Mouse (Mus musculus) left cerebral cortex, postnatal 10 days (tissue): Measurements from ENCODE around the gene Slc22a23. TPM values are rescaled to one million over a fixed set of nuclear protein-coding genes. Genes with fewer than 3 reads are reported as not detected.

Experiments used
- DNase-seq, 2 experiments: peaks; one replicate each; pipeline ENCODE4 v3.0.0; 2021 to 2022; ENCODE audit warnings: low spot score in 2 of 2, mixed read lengths in 1 of 2; ENCODE audit errors: extremely low spot score in 1 of 2
- intact Hi-C: fragments of 180-260 bp; cut with DNase I; formaldehyde crosslinking; loops from one replicate; pipeline ENCODE4 v1.15.1; 2025
- total RNA-seq, 2 experiments: library from RNA; stranded (reverse); gene quantifications; 2 replicates each; pipeline ENCODE4 v1.2.3; 2021

The Slc22a23 gene
- total RNA-seq, 2 experiments from 2014 or later = 70.3 to 73.6 TPM

GRCm38 (mm10) chr13:34346238-34346637 is 1.3 kb upstream of the Slc22a23 start:
- DNase-seq = no peak
- intact Hi-C loops = loop anchor here (10.0 kb wide), 1 partner anchor 529 kb away; the partner anchor contains the start of gene Prpf4b

- DNase-seq = peak in 1 of 2 experiments; percentile 65
- intact Hi-C loops = loop anchor here (2.0 to 10.0 kb wide), 3 partner anchors 158 to 530 kb away; partner anchors contain the start of gene Prpf4b
These were observed 430 bp downstream of the Slc22a23 start for GRCm38 (mm10) chr13:34344376-34345127.

DNA sequence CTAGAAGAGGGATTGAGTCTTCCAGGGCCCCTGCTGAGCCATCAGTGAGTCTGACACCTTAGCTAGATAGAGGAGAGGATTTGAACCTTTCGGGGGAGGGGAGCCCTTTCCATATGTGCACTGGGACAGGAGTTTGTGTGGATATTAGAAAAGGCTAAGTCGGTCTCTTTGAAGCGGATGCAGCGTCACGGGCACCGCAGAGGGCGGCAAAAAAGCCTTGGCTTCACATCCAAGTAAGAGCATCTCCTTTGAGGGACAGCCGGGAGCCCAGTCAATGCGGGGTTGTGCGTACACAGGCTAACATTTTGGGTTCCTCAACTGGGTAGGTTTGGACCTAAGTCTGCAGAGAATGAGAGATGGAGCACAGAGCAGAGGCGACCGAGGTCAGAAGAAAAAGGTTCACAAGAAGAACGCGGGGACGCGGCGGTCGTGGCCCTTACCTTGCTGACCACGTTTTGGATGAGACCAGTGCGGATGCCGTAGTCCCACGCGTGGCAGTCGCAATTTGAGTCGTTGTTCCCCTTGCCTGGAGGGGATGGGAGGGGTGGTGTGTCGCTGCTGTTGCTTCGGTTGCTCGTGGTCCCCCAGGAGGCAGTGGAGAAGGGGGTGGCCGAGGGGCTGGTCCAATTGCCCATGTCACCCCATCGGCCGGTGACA is 1.1 kb downstream of the Slc22a23 start:
- intact Hi-C loops = loop anchor here (2.0 to 10.0 kb wide), 3 partner anchors 157 to 531 kb away; partner anchors contain the start of gene Prpf4b
- DNase-seq = peak in 1 of 2 experiments; percentile 64

- intact Hi-C loops = loop anchor here (5.0 to 10.0 kb wide), 2 partner anchors 295 to 532 kb away; partner anchors contain the start of gene Prpf4b
- no peak for DNase-seq
These were observed 2.6 kb downstream of the Slc22a23 start for GRCm38 (mm10) chr13:34342286-34342890.

GRCm38 (mm10) chr13:34336895-34337294 is 8.1 kb downstream of the Slc22a23 start:
- DNase-seq = no peak
- intact Hi-C loops = no loop called here

DNA sequence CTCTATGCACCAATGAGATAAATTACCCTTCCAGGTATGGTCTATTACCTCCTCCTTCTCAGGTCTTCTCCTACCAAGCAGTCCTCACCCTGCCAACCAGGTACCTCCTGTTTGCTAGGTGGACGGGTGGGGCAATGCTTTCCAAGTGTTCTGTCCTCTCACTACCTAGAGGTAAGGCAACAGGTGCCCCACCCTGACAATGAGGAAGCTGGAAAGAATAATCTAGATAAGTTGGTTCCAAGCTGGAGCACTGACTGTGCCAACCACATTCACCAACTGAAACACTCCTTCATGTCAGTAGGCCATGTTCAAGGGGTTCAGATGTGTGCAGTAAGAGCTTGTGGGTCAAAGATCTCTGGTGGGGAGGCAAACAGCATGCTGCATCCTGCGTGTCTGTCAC is 10.1 kb downstream of the Slc22a23 start:
- intact Hi-C loops = no loop called here
- no peak for DNase-seq

DNA sequence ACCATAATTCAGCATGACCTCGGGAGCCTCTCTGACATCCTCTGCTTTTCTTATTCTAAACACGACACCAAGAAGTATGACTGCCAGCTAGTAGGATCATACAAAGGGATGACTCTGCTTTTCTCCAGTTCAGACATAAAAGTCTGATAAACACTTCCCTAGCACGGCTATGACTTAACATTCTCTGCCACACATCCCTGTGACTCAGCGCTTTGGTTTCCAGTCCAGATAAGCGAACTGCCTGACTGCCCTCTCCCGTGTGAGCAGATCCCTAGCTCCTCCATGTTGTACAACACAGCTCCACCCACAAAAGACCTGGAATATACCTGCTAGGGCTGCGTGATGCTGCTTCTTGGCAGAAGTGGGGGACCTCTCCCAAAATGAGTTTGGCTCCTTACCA is 12.2 kb downstream of the Slc22a23 start:
- no peak for DNase-seq
- intact Hi-C loops = no loop called here

DNA sequence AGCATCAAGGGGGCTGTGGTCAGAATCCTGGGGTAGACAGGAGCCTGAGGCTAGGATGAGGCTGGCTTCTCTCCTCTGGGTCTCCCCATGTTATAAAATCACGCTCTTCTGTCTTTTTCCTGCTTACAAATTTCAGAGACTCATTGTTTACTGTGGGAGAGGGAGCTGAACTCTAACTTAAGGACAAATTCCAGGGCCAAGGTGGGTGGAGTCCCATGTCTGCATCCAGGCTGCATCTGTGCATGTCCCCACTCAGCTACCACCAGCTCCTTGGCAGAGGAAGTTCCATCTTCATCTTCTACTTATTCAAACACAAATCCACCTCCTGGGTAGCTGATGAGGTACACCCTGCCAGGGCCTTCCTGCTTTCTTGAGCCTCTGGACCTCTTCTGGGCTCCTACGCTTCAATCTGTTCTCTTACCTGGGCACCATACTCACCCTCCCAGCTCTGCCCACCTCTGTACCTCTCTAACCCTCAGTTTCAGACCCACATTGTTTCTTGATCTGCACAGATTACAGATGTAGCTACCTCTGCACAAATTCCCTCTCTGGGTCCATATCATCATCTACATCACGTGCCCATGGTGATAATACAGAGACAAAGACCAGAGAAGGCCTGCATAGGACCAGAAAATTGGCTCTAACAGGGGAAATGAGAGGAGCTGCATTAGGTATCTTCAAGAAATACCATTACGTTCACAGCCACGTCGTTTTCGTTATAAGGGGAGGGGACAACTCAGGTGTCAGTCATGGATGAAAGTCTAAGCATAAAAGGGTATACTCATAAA is 13.4 kb downstream of the Slc22a23 start:
- intact Hi-C loops = no loop called here
- no peak for DNase-seq

DNA sequence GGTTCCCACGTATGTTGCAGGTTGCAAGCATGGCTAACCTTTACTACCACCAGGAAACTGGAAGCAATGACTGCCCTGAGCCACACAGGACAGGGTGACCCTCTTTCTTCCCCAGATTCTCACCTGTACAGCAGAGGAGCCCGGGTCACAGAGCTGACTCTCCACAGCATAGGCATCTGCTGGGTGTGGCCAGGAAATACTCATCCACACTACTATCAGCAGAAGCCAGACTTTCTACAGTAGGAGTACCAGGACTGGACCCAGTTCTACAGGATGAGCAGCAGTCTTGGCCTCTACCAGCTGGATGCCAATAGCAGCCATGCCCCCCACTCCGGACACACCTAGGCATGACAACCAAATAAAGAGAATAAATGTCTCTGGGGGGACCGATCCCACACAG is 15.4 kb downstream of the Slc22a23 start:
- intact Hi-C loops = no loop called here
- no peak for DNase-seq

- no peak for DNase-seq
- intact Hi-C loops = no loop called here
These were observed 18.0 kb downstream of the Slc22a23 start for GRCm38 (mm10) chr13:34326992-34327391.

GRCm38 (mm10) chr13:34323361-34323760 is 21.6 kb downstream of the Slc22a23 start:
- intact Hi-C loops = no loop called here

GRCm38 (mm10) chr13:34320482-34320881 is 24.5 kb downstream of the Slc22a23 start:
- intact Hi-C loops = no loop called here
- no peak for DNase-seq

More at GRCm38 (mm10) chr13:34323361-34323760, 21.6 kb downstream of the Slc22a23 start:
- no peak for DNase-seq

DNA sequence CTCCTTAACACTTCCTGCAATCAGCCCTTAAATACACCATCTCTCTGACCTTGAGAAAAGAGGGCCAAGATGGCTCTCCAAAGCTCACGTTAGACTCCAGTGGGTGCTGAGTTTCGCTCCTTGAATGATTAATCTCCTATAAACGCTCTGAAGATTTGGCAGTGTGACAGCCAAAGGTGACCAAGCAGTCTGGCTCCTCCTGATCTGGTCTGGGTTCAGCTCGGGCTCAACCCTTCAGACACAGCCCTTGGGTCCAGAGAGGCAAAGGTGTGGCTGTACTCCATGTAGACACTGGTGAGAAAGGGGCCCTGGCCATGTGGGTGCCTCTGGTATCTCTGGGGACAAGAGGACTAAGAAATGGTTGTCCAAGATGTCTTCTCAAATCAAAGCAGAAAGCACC is 27.9 kb downstream of the Slc22a23 start:
- intact Hi-C loops = no loop called here
- no peak for DNase-seq

DNA sequence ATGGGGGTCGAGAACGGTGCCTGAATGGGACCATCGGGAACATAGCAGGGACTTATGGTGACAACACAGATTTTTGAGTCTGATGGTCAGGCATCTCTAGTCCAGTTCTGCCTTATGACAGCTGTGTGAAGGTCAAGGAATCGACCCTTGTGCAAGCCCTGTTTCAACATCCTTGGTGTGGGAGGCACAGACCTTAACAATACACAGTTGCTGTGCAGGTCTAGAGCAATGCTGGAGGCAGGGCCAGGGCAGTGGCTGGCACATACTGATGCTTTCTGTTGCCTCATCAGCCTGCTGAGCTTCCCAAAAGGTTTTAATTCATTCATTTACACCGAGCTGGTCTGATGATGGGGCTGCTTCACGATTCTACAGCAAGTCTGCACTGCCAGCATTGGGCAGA is 28.5 kb downstream of the Slc22a23 start:
- intact Hi-C loops = no loop called here
- no peak for DNase-seq

DNA sequence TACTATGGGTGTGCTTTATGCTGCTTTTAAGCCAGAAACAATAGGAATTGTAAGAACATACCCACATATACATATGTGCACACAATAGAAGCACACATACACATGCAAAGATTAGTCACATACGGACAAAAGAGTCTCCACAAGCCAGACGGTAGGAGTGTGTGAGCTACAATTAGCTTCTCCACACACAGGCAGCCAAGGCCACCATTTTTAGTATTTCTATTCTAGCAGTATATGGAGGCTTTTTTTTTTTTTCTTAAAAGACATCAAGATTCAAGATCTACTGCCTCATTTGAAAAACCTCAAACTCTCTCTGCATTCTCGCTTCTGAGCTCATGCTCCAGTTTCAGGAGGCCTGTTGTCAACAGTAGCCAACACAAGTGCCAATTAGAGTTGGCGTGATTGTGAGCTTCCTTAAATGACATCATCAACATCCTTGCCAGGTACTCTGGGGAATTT is 31.9 kb downstream of the Slc22a23 start:
- intact Hi-C loops = no loop called here
- peak in 1 of 2 experiments; percentile 36 for DNase-seq

DNA sequence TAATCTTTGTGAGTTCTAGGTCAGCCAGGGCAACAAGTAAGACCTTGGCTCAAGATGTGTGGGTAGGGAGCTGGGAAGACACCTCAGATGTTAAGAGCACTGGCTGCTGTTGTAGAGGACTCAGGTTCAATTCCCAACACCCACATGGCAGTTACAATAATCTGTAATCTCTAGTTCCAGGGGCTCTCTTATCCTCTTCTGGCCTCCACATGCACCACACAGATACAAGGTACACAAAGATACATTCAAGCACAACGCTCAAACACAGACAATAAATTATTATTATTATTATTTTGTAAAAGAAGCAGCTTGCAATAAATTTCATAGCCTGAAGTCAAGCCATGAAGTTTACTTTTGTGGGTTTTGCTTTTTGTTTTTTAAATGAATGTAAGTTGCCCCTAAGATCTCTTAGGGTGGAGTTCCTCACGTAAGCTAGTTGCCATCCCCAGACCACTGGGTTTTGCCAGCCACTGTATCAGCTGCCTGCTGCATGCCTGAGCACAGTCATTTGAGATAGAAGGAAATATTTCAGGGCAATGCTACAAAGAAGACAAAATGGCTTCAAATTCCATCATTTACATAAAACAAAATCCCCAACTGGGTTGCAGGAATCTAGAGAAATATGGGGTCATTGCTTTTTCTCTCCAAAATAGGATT is 32.5 kb downstream of the Slc22a23 start:
- intact Hi-C loops = no loop called here
- no peak for DNase-seq

- no peak for DNase-seq
- intact Hi-C loops = no loop called here
These were observed 33.4 kb downstream of the Slc22a23 start for GRCm38 (mm10) chr13:34311593-34311992.

DNA sequence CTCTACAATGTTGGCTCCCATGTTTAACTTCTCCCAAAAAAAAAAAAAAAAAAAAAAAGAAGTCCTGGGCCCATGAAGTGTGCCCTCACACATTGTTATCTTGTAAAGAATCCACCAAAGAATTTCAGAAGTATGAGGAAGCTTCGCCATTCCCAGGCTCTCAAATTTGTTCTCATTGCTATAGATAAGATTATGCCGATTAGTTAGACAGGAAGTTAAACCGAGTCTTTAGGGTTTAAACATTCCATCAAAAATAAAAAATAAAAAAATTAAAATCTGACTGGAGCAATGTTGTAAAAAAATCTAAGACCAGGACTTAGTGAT is 36.4 kb downstream of the Slc22a23 start:
- intact Hi-C loops = no loop called here
- DNase-seq = no peak
